Mouse (Mus musculus) macrophage (primary cell): Measurements from ENCODE around the gene Snta1. TPM values are rescaled to one million over a fixed set of nuclear protein-coding genes. Genes with fewer than 3 reads are reported as not detected.
"Not testable (repeated sequence)": the region's sequence is repeated elsewhere in the genome, so short reads cannot be mapped to it uniquely, and the experiment has no call there.

Source experiments
- H3K27ac ChIP-seq: fragments of 350-480 bp; formaldehyde crosslinking; 2 replicates; pipeline ENCODE4 v1.9.0; 2021
- H3K36me3 ChIP-seq: fragments of 350-480 bp; formaldehyde crosslinking; 2 replicates; pipeline ENCODE4 v1.9.0; 2021; ENCODE audit errors: inconsistent target
- H3K4me3 ChIP-seq: fragments of 350-480 bp; formaldehyde crosslinking; 2 replicates; pipeline ENCODE4 v1.9.0; 2021; ENCODE audit errors: inconsistent target
- H3K79me2 ChIP-seq: fragments of 350-480 bp; formaldehyde crosslinking; 2 replicates; pipeline ENCODE4 v1.9.0; 2021; ENCODE audit errors: inconsistent target
- WGBS: methylation state at CpG from one replicate; pipeline ENCODE4 v1.1.7; 2026; ENCODE audit warnings: inconsistent platforms; ENCODE audit not compliant: missing documents; 5-methylcytosine and 5-hydroxymethylcytosine counted together
- polyA plus RNA-seq: library from polyadenylated mRNA; stranded (reverse); fragments of 250-400 nt; gene quantifications from 3 replicates; pipeline ENCODE4 v1.2.4, GENCODE M21; 2018; ENCODE audit warnings: inconsistent platforms

The Snta1 gene
- polyA plus RNA-seq, 1 experiment from 2014 or later: 2.9 TPM

DNA sequence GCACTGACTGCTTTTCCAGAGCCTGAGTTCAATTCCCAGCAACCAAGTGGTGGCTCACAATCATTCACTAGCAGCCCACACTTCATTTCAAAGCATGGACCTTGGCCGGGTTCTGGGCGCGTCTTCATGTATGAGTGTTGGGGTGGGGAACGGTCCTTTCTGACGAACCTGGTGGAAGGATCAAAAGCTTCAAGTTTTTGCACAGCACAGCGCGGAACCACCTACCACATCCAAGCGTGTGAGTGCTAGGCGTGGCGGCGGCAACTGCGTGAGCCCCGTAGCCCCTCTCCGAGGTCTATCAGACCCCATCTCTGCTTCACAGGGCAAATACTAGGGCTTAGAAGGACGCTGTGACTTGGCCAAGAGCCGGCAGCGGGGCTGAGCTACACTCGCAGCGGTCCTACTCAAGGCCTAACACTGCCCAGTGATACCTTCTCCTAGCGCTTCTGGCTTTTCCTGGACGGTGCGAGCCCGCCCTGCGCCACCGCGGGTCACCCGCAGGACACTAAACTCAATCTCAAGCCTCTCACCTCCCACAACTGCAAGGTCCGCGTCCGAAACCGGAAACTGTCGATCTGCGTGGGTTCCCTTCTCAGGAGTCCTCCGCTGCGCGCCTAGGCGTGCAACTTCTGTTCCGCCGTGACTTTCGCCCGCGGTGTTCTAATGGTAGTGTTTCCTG is 35.6 kb downstream of the Snta1 start:
- WGBS: under 1% methylated on average over 41 of the region's 42 CpGs
- Histone ChIP-seq H3K36me3 (peaks cover 17% of the 10 kb centered on the region; the same call in 1 of the 2 replicates), H3K79me2 (no peaks in the 10 kb centered on the region), H3K4me3 (peak overlapping the region; percentile 99), H3K27ac (peak overlapping the region; percentile 70)

DNA sequence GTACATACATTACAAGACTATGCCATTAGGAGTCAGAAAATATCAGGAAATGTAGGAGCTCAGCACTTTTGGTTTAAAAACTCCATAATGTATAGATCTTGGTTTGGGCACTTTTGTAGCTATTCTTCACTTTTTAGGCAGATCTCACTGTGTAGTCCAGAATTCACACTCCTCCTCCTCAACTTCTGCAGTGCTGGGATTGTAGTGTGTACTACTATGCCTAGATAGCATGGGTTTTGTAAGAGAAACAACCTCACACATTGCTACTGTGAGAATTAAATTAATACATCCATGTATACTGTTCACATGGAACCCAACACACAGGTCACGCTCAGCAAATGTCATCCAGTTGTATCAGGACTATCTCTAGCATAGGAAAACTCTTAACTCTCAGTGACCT is 40.4 kb downstream of the Snta1 start:
- Histone ChIP-seq H3K27ac (no peak overlapping the region), H3K4me3 (no peak overlapping the region), H3K79me2 (no peaks in the 10 kb centered on the region), H3K36me3 (peaks cover 53% of the 10 kb centered on the region)
- WGBS: 100% methylated on average over 1 of the region's 1 CpGs

DNA sequence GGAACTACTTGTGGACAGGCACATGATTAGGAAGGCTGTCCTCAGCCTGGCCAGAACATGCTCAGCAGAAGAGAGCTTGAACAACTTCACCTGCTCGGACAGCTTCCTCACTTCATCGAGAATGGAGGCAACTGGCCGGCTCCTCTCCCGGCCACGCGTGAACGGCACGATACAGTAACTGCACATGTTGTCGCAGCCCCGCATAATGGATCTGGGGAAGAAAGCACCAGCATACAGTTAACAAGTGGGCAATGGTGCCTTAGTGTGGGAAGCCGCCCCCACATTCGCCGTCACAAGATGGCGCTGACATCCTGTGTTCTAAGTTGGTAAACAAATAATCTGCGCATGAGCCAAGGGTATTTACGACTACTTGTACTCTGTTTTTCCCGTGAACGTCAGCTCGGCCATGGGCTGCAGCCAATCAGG is 53.9 kb downstream of the Snta1 start:
- Histone ChIP-seq H3K4me3 (peak overlapping the region; percentile 14; the same call in 1 of the 2 replicates), H3K36me3 (peaks cover 25% of the 10 kb centered on the region)
- not testable (repeated sequence) for H3K27ac ChIP-seq, H3K79me2 ChIP-seq
- 67% methylated on average over 10 of the region's 19 CpGs for WGBS

DNA sequence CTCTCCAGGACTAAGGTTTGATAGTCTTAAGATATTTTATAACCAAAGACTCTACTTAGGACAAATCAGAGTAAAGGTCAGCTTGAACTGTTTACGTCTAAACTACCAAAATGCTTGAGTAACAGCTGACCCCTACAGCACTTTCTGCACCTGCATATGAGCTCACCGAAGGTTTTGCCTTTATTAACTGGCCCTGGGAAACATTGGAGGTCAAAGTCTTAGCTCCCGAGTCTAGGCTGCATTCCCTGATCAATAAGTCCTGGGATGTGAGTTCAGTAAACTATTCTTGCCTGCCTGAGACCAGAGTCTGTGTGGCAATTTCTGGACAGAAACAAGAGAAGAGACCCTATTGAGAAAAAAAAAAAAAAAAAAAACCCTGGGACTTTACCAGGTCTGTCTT is 59.7 kb downstream of the Snta1 start:
- 97% methylated on average over 3 of the region's 3 CpGs for WGBS
- Histone ChIP-seq H3K27ac (no peak overlapping the region), H3K79me2 (no peaks in the 10 kb centered on the region), H3K4me3 (no peak overlapping the region), H3K36me3 (peaks cover 35% of the 10 kb centered on the region)

DNA sequence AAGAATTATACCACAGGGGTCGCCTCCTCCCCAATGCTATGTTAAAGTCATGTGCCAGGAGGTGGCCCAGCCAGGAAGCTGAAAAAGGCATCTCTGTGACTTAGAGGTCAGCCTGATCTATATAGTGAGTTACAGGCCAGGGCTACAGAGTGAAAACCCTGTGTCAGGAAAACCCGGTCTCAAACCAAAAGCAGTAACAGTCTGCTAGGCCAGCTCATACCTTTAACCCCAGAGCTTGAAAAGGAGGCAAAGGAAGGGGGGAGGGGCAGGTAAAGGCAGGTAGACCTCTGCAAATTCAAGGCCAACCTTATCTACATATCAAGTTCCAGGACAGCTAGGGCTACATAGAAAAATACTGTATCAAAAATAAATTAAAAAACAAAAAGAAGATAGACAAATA is 68.5 kb downstream of the Snta1 start:
- 95% methylated on average over 2 of the region's 2 CpGs for WGBS
- Histone ChIP-seq H3K4me3 (no peak overlapping the region), H3K36me3 (peaks cover 30% of the 10 kb centered on the region; the same call in 1 of the 2 replicates), H3K27ac (no peak overlapping the region), H3K79me2 (no peaks in the 10 kb centered on the region)

DNA sequence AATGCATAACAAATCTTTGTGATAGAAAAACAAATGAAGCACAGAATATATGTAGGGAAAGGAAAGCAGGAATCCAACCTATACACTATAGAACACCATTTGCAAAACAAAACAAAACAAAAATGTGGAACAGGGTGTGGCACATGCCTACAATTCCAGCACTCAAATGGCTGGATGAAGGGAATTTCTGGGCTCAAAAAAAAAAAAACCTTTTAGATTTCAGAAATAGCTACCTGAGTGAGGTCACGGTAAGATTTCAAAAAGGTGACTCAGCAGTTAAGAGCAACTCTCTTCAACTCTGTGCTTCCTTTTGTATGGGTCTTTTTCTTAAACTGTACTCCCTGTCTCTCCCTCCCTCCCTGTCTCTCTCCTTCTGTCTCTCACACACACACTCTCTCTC is 69.7 kb downstream of the Snta1 start:
- Histone ChIP-seq H3K79me2 (no peaks in the 10 kb centered on the region), H3K36me3 (peaks cover 23% of the 10 kb centered on the region; the same call in 1 of the 2 replicates), H3K4me3 (no peak overlapping the region), H3K27ac (no peak overlapping the region)
- 89% methylated on average over 1 of the region's 1 CpGs for WGBS

DNA sequence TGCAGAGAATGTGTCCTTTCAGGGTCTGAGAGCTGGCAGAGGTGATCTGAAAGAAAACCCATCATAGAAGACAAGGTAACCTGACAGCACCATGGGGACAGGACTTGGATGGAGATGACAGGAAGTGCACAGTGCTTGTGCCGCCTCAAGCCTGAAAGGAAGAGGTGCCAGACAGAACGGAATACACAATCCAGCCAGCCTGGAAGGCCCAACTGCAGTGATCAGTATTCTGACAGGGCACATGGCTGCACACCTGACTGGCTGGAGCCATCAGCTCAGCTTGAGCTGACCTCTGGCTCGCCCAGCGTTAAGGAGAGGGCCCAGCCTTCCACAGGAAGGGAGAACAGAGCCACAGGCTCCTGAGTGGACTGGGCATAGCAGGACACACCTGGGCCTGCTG is 72.3 kb downstream of the Snta1 start:
- Histone ChIP-seq H3K79me2 (no peaks in the 10 kb centered on the region), H3K36me3 (peaks cover 8% of the 10 kb centered on the region; the same call in 1 of the 2 replicates), H3K27ac (no peak overlapping the region), H3K4me3 (no peak overlapping the region)
- WGBS: 92% methylated on average over 4 of the region's 4 CpGs

DNA sequence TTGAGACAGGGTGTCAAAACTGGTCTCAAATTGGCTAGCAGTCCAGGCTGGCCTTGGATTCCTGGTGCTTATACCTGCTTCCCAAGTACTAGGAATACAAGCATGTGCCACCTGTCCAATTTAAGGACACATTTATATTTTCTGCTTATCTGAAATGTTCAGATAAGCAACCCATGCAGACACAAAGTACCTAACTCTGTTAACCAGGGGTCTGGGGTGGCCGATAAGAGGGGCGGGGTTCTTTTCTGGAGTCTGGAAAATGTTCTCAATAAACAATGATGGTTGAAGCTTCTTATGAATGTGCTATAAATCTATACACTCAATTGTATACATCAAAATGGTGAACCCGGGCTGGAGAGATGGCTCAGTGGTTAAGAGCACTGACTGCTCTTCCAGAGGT is 81.0 kb downstream of the Snta1 start:
- Histone ChIP-seq H3K27ac (no peak overlapping the region), H3K79me2 (no peaks in the 10 kb centered on the region), H3K36me3 (no peaks in the 10 kb centered on the region), H3K4me3 (no peak overlapping the region)
- 94% methylated on average over 3 of the region's 3 CpGs for WGBS

Other genes starting within 250 kb of the Snta1 start
- not detected in 3 replicates for gene Bpifa5, start 245.5 kb downstream of the Snta1 start, polyA plus RNA-seq
- gene Bpifb1, start 217.3 kb downstream of the Snta1 start, polyA plus RNA-seq: not detected in 3 replicates
- gene Bpifb5, start 184.4 kb downstream of the Snta1 start, polyA plus RNA-seq: not detected in 3 replicates
- not detected in 3 replicates for gene Bpifb9a, start 150.2 kb downstream of the Snta1 start, polyA plus RNA-seq
- gene Bpifb9b, start 100.9 kb downstream of the Snta1 start, polyA plus RNA-seq: not detected in 3 replicates
- gene Cdk5rap1, start 35.1 kb downstream of the Snta1 start, polyA plus RNA-seq: 4.0 to 6.2 TPM (median 5.3 TPM) in 3 replicates
- gene Cbfa2t2, start 28.4 kb upstream of the Snta1 start, polyA plus RNA-seq: 8.0 to 9.7 TPM (median 9.0 TPM) in 3 replicates
- 1.3 to 7.5 TPM (median 3.9 TPM) in 3 replicates for gene 1700003F12Rik, start 139.0 kb upstream of the Snta1 start, polyA plus RNA-seq
- not detected in 3 replicates for gene Actl10, start 143.7 kb upstream of the Snta1 start, polyA plus RNA-seq
- gene Necab3, start 150.8 kb upstream of the Snta1 start, polyA plus RNA-seq: 0.10 to 0.91 TPM in 2 of 3 replicates, not detected in the other
- 14.1 to 33.2 TPM (median 21.6 TPM) in 3 replicates for gene E2f1, start 161.8 kb upstream of the Snta1 start, polyA plus RNA-seq
- gene Pxmp4, start 195.6 kb upstream of the Snta1 start, polyA plus RNA-seq: 9.5 to 12.3 TPM (median 11.9 TPM) in 3 replicates
- gene Zfp341, start 205.2 kb upstream of the Snta1 start, polyA plus RNA-seq: 1.6 to 1.9 TPM (median 1.8 TPM) in 3 replicates
- gene 4930519P11Rik, start 205.3 kb upstream of the Snta1 start, polyA plus RNA-seq: not detected in 3 replicates
- gene Chmp4b, start 243.6 kb upstream of the Snta1 start, polyA plus RNA-seq: 337 to 461 TPM (median 343 TPM) in 3 replicates